Mouse (Mus musculus) left cerebral cortex, postnatal 4 days (tissue): ENCODE data around the gene Cyp1a2. TPM values are rescaled to one million over a fixed set of nuclear protein-coding genes. Genes with fewer than 3 reads are reported as not detected.

Source experiments
- DNase-seq: peaks from one replicate; pipeline ENCODE4 v3.0.0-alpha.2; 2022
- intact Hi-C: fragments of 180-260 bp; cut with DNase I; formaldehyde crosslinking; loops from one replicate; pipeline ENCODE4 v1.15.1; 2025
- total RNA-seq, 2 experiments: library from RNA; stranded (reverse); gene quantifications; 2 replicates each; pipeline ENCODE4 v1.2.3; 2021

The Cyp1a2 gene
- total RNA-seq, 2 experiments from 2014 or later = not detected

DNA sequence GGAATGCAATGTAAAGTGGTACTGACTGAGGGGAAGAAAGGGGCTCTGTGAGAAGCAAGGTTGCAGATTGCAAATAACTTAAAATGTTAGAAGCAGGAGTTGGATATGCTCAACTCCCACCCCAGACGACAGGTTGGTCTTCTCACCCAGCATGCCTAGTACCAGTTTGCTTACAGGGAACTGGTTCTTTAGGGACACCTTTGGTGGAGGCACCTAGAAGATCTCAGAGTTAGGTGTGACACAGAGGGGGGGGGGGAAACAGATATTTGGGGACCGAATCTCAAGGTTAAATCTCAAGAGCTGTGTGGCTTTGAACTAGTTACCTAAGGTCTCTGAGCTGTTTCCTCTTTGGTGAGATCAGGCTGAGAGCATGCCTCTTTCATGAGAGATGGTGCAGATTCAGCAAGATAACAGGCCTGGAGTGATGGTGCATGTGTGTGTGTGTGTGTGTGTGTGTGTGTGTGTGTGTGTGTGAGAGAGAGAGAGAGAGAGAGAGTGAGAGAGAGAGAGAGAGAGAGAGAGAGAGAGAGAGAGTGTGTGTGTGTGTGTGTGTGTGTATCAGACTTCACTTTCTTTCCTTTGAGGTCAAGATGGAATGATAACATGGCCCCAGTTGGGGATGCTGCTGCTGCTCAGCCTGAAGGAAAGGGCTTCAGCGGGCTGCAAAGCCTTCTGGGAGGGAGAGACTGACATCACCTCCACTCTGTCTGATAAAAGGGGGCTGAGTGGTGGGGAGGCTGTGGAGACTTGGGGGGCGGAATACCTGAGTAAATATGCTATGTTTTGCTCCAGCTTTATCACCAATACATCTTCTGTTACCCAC lies 36.0 kb downstream of the Cyp1a2 start:
- intact Hi-C loops = no loop called here

DNA sequence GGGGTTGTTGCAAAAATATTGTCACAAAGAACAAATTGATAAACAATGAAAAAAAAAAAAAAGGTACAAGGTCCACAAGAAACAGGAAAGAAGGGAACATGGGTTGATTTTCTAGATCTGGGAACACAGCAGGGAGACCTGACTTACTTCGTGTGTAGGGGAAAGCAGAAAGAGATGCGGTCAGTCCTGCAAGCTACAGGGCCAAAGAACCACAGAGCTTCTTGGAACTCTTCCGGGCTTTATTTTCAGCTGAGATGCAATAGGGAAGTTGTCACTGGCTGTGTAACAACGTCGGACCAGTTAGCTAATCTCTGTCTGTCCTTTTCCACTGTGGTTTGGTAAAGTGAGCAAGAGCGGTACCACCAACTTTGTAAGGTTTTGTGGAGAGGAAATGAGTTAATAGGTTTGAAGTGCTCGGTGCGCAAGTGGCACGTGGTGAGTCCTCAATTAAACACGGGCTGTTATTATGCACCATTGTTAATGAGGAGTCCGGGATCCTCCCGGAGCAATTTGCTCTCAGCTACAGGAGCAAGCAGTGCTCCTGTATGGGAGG lies 36.9 kb downstream of the Cyp1a2 start:
- intact Hi-C loops = no loop called here
- no peak for DNase-seq

More for the DNA sequence above, 36.0 kb downstream of the Cyp1a2 start:
- no peak for DNase-seq

DNA sequence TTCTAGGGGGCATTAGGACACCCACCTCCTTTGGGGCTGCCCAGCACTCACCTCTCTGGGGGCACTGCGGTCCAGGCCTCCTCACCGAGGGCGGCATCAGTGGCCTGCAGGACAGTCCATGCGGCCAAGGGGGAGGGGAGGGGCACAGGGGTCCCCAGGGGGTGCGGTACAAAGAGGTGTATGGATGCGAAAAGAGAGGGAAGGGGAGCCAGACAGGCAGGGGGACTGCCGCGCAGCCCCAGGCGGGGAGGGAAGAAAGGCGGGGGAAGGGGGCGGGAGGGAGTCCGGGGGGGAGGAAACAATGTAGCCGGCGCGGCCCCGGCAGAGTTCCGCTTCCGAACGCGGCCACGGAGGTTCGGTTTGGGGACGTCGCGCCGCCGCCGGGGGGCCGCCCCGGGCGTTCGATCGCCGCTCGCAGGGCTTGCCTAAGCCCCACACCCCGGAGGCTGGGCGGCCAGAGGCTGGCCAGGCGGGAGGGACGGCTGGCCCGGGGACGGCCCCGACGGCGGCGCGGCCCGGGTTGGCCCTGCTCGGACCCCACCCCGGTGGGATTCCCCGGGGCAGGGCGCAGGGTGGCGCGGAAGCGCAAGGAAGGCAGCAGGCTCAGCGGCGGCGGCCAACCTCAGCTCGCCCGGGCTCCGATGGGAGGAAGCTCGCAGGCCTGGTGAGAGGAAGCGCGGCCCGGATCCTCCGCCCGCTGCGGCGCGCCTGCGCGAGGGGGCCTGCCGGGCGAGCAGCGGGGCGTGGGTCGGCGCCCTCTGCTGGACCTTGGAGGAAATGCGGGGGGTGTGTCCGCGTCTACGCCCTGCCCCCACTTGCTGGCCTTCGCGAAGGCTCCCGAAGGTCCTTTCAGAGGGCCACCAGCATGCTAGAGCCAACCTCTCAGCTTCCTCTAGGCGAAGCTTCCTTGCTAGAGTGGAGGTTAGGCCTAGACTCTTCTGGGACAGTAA lies 38.3 kb downstream of the Cyp1a2 start:
- intact Hi-C loops = no loop called here
- DNase-seq = peak; percentile 94

DNA sequence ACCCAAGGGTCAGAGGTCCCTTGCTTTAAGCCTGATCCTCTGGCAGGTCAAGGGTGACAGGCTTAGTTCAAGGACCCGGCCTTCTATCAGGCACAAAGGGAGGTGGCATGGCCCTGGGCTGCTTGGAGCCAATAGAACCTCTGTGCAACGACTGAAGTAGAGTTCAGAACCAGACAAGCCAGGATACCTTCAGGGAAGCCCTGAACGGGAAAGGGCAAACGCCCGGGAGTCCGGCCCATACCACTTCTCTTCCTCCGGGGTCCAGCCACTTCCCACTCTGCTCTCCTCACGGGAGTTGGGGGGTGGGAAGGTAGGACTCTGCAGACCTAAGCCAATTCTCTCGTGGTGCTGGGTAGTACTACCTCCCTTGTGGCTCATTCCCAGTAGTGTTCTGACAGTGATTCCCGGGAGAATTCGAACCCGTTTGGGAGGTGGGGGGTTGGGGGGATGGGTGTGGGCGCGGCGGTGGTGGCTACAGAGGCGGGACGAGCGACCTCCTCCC lies 39.0 kb downstream of the Cyp1a2 start:
- DNase-seq = no peak
- intact Hi-C loops = no loop called here

DNA sequence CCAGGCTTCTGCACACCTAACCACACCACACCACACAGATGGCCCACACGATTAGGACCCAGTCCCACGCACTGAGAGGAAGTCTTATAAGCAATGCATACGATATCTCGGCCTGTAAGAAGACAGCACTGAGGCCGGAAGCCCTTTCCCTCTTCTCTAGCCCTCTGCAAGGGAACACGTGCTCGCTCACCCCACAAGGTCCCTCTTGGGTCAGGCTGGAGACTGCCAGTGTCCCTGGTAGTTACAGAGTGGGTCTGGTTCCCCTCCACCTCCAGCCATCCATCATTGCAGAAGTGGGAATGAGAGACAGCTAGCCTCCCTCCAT lies 39.7 kb downstream of the Cyp1a2 start:
- intact Hi-C loops = no loop called here
- DNase-seq = no peak

DNA sequence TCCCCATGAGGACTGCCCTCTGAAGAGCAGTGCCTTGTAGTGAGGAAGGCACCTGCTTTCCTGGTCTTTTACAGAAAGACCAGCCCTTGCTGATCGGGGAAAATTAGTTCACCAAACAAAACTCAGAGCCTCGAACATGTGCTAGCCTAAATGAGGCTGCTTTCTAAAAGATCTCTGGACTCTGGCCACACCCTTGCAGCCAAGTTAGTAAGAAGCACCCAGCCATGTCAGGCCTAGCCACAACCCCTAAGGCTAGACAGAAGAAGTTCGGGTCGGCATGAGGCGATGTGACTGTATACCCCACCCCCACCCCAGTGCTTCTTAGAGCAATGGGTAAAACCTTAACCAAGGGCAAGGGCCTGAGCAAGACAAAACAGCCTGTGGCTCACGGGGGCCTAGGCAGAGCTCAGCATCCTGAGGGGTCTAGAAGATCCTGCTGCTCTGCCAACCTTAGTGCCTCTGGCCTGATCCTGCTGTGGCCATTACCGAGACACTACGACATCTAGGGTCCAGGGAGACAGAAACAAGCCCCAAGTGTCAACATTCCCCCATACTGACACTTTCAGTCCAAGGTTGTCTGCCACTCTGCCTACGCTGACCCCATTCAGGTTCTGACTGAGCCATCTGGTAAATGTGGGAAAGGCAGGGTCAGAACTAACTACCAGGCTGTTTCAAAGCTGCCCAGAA lies 40.2 kb downstream of the Cyp1a2 start:
- DNase-seq = no peak
- intact Hi-C loops = no loop called here

DNA sequence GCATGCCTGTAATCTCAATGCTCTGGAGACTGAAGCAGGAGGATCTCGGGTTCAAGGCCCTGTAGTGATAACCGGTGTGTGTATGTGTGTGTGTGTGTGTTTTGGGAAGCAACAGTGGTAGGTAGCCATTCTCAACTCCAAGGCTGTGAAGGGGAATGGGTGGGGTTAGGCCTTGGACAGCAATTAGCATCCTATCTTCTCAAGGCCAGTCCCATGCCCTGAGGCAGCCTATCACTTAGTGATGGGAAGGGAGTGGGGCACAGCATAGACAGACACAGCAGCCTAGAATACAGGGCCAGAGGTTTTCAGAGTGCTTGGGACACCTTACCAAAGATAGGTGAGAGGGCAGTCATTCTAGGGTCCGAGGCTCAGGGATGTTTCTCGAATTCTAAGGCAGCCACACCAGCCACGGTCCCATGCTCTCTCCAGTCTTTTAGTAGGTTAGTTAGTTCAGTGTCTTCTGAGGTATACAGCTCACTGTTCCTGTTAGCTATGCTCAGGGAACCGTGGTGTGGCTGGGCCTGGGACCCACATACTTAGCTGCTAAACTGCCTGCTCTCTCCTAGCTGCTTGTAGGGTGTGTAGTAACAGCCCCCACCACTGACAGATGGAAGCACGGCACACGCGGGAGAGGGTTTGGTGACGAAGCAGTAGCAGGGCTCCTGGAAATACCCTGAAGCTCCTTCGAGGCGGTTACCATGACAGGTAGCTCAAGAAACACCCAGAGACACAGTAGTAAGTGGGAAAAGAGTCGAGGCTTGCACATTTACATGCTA lies 41.5 kb downstream of the Cyp1a2 start:
- no peak for DNase-seq
- intact Hi-C loops = no loop called here

DNA sequence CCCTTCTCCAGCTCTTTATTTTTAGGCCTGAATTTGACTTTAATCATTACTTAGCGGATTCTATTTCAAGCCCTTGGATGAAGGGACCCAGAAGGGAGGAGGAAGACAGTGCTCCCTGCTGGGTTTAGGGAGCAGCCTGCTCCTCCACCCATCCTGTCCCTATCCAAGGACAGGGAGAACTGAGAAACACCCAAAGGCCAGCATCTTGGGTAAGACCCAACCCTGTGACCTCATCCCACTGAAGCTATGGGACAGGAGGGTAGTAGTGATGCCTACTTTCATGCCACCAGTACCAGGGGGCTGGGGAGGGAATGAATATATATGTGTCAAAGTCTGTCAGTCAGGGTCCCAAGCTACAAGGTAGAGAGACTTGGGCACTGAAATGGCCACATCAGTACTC lies 42.5 kb downstream of the Cyp1a2 start:
- intact Hi-C loops = no loop called here
- no peak for DNase-seq

DNA sequence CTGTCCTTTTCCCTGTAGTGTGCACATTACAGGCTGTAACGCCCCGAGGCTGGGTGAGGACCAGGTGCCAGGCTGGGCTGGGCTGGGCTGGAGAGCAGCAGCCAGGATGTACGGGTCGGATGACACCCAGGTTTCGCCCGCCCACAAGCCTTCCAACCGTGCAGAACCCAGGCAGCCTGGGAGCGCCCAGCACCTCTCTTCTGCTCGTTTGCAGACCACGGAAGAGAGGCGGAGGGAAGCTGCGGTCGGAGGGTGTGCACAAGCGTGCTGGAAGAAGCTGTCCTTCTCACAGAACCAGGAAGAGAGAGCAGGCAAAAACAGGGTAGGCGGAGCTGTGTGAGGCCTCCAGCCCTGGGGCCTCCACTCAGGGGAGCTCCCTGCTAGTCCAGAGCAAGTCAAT lies 43.1 kb downstream of the Cyp1a2 start:
- intact Hi-C loops = no loop called here
- DNase-seq = no peak

DNA sequence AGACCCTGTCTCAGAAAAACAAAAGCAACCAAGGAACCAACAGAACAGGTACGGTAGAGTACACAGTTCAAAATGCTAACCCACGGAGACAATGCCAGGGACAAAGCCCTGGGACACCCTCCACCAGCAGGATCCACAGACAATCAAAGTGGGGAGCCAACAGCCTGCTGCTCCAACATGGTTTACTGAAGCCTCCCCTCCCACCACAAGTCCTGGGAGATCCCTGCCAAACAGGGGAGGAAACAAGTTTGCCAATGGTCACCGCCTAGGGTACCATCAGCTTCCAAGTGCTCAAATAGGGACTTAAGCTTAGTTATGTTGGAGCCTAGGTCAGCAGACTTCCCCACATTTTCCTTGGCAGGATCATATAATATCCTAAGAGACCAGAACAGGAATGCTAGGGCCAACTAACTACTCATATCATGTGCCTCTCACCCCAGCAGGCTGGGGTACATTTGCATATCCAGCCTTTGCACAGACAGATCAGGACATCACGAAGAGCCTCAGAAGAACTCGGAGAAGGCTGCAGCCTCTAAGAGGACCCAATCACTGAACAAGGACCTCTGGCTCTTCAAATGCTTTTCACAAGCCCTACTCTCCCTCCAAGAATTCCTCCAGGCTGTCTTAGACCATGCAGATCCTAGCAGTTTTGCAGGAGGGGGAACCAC lies 43.7 kb downstream of the Cyp1a2 start:
- intact Hi-C loops = no loop called here
- DNase-seq = no peak

DNA sequence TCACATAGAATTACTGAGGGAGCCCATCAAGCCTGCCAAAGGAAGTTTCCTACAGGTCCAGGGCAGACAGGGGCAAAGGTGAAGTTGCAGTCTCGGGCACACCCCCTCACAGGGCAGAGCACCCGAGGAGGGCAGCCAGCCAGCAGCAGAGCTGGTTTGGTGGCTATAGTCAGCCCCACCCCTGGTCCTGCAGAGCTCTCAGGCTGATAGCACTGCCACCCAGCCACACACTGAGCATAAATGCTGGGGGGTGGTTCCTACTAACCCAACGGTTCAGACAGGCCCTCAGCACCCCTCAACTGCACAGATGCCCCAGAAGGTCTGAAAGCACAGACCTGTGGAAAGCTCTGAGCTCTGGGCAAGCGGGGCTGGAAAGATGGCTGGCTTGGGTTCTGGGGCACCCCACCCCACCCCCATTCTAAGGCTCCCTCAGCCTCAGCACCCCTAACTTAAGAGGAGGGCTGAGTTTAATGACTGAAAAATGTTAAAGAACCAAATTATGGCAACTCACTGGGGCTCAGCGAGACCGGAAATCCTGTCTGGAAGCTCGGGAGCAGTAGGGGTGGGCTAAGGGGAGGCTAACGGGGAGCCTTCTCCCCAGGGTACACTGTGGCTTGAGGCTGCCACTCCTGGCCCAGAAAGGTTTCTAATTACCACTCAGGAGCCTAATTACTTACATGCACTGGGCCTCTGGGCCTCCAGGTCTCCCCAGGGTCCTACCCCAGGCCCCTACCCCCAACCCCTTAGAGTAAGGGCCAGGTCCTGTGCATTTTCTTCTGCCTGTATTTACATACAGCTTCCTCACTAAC lies 44.6 kb downstream of the Cyp1a2 start:
- intact Hi-C loops = no loop called here
- no peak for DNase-seq

DNA sequence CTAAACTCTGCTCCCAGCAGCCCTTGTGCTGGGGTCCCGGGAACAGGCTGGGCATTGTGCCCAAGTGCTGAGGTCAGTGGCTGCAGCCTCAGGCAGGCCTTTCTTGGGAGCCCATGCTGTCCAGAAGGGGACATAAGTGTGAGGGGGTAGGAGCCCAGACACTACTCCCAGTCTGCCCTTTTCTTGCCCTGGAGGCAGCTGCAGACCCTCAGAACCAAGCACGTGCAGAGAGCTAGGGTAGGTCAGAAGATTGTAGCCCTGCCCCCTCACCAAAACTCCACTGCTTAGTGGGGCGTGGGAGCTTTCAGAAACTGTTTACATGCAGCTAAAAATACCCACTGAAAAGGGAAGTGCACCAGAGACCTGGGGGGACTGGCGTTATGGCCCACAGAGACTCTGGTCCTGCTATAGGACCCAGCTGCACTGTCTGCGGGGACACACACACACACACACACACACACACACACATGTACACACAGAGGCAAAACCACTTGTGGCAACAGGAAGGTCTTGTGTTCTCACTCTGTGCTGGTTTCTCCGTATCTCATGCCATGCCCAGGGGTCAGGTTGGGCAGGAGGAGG lies 45.7 kb downstream of the Cyp1a2 start:
- intact Hi-C loops = no loop called here
- peak; percentile 71 for DNase-seq

DNA sequence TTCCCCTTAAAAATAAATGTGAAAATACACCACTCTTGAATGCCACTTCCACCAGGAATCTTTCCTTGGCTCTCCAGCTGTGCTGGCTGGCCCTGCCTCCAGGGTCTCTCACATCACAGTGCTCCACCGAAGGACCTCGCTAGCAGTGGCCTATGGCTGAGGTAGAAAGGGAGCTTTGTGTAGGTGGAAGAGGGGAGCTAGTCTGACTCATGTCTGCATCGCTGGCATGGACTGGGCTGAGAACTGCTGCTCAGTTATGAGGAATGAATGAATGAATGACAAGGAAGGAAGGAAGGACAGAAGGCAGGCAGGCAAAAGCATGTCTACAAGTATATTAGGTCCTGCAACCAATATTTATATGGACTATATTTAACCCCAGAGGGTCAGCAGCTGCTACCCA lies 46.2 kb downstream of the Cyp1a2 start:
- no peak for DNase-seq
- intact Hi-C loops = no loop called here

DNA sequence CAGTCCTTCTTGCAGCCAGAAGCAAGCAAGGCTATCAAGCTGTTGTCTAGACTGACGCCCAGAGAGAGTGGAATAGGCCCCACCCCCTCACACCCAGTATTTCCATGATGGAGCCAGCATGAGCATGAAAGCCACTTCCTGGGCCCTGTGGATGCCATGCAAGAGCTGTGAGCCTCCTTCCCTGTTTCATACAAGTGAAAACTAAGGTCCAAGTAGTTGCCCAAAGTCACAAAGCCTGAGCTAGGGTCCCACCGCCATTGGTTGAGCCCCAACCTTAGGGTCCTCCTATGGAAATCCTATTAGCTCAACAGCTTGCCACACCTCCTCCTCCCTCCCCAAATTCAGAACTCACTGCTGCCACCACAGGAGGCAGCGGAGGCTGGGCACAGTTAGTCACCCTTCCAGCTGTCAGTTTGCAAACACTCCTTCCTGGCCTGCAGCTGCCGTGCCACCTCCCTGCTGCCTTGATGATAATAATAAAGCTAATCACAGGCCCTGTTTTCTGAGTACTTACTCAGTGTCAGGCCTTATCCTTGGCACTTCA lies 50.0 kb downstream of the Cyp1a2 start:
- intact Hi-C loops = no loop called here
- DNase-seq = no peak

DNA sequence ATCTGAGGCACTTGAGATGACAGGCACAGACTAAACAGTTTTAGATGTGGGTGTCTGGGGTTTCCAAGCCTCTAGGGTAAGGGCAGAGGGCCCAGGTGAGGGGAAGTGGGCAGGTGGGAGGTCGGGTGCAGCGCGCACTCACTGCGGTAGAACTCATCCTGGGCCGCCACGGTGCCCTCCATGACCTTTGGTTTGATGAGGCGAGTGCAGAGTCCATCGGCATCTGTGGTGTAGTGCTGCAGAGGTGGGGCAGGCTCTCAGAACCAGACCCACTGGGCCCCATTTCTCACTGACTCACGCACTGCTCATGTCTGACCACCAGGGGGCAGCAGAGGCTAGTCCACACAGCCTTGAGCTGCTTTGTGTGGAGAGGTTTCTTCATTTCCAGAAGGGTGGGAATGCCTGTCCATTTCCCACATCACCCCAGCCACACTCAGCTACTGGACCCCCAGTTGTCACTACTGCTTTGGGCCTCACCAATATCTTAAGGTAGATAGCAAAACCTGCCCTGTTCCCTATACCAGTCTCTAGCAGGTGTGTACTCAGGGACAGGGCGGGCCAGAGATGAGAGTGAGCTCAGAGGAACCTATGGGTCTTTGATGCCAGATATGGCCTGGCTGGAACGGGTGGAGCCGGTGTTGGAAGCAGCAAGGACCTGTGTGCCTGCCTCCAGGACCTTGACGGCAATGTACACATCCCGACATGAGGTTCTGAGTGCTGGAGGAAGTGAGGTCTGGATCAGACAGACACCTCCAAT lies 54.2 kb downstream of the Cyp1a2 start:
- intact Hi-C loops = no loop called here
- peak; percentile 80 for DNase-seq

DNA sequence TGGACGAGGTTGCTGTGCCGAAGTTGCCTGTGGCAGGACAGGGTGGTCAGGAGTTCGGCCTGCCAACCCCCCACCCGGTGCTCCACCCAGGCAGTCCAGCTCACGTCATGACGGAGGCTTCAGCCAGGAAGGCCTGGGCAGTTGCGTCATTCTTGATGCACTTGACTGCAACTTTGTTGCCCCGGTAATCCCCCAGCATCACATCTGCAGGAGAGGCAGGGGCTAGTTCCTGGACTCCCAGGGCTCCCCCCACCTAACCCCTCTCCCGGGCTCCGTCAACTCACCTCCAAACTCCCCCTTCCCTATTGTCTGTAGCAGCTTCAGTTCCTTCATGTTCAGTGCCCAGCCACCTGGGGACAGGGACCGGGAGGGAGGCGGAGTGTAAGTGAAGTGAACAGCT lies 54.8 kb downstream of the Cyp1a2 start:
- no peak for DNase-seq
- intact Hi-C loops = no loop called here

DNA sequence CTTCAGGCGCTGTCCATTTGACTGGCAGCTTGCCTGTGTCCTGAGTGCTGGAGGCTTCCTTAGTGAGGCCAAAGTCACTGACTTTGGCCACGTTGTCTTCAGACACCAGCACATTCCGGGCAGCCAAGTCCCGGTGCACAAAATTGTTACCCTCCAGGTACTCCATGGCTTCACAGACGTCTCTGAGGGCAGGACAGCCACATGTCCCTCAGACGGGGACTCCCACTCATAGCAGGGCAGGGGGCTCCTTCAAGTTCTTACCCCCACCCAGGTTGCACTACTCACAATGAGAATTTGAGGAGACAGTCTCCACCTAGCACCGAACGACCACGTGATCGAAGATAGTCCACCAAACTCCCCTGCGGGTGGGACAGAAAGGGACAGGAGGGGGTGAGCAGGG lies 55.6 kb downstream of the Cyp1a2 start:
- intact Hi-C loops = no loop called here
- DNase-seq = no peak
